Mouse (Mus musculus): ENCODE results near the gene Fgfr2. TPM values are rescaled to one million over a fixed set of nuclear protein-coding genes. Genes with fewer than 3 reads are reported as not detected.

Gene Fgfr2
- polyA plus RNA-seq, 1 experiment from 2014 or later: 121 TPM

DNA sequence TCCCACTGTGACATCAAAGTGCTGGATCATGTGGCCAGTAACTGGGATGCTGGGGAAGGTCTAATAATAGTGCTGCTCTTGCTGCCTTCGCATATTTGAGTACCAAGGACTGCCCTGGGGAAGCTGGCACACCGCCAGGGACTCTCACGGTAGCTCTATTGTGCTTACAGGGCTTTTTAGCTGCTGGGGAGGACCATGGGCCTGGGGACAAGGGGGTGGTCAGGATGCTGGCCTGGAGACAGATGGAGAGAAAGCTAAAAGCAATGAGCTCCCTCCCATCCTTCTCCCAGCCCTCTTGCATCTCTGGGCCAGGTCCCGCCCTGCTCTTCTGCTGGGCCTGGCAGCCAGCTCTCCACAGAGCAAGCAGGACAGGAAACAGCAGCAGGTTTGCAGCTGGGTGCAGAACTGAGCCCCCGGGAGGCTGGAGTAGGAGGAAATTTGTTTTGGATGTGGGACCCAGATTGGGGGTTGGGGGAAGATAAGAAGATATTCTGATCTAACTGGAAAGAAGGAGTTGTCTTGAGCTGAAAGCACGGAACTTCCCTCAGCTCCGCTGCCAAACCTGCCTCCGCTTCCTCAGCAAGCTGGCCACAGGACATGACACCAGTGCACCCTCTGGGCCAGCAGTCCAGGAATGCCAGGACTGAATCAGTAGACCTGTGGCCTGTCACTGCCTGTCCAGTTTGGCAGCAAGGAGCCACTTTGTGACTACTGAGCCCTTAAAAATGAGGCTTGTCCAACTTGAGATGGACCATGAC, 2803.2 kb downstream of the Fgfr2 start:
- WGBS: 43% methylated on average over 8 of the region's 8 CpGs
- H3K9me3 ChIP-seq: no peaks in the 10 kb centered on the region
- H3K36me3 ChIP-seq: no peaks in the 10 kb centered on the region
- no peak overlapping the region for H3K4me2 ChIP-seq (replicated peaks)
- ATAC-seq (ENCODE audit: insufficient number of reproducible peaks, insufficient read depth, low FRiP score, low TSS enrichment): peak; percentile 41; the same call in 1 of the 2 replicates
- H3K4me3 ChIP-seq: no peak overlapping the region
- H3K4me1 ChIP-seq: peaks cover 13% of the 10 kb centered on the region; the same call in 1 of the 2 replicates
- no peaks in the 10 kb centered on the region for H3K27me3 ChIP-seq
- H3K27ac ChIP-seq: peak overlapping the region; percentile 74
- 0 out of 2 replicates have a peak overlapping the region, but pooled peaks have one; percentile 15 for H3K9ac ChIP-seq

DNA sequence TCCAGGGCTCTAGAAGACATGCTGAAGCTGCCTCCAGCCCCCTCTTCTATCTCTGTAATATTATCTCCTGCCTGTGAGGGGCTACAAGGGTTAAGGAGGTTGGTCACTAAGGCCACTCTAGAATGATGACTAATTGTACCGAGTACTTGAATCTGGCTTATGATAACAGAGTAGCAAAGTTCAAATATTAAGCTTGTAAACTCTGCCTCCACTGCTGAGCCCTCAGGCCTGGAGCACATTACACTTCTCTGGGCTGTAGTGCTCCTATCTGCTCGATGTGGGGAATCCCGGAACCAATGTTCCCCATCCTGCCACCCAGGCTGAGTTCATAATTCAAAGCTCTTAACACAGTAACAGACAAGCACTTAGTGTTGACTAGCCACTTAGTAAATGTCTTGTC, 2806.9 kb downstream of the Fgfr2 start:
- no peak for ATAC-seq (ENCODE audit: insufficient number of reproducible peaks, insufficient read depth, low FRiP score, low TSS enrichment)
- Histone ChIP-seq H3K4me1 (peaks cover 9% of the 10 kb centered on the region; the same call in 1 of the 2 replicates), H3K36me3 (no peaks in the 10 kb centered on the region), H3K27ac (no peak overlapping the region), H3K9ac (no peak overlapping the region), H3K9me3 (no peaks in the 10 kb centered on the region), H3K27me3 (no peaks in the 10 kb centered on the region), H3K4me3 (no peak overlapping the region), H3K4me2 (replicated peaks) (no peak overlapping the region)
- WGBS: 75% methylated on average over 3 of the region's 3 CpGs

DNA sequence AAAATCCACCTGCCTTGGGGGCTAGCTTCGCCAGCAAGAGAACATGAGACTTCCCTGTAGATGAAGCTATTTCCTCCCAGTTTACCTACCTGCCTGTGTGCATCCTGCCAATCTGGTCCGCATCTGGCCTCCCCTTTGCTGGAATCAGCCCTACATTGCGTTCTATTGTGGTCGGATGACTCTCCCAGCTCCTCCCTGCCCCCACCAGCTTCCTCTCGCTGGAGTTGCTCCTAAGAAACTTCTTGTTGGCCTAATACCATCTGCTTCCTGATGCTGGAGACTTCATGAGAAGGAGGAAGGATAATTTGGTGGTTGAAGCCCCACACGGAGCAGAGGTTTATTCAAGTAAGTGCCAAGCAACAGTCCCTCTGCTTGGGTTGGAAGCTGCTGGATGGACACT, 2807.9 kb downstream of the Fgfr2 start:
- Histone ChIP-seq H3K36me3 (no peaks in the 10 kb centered on the region), H3K4me2 (replicated peaks) (no peak overlapping the region), H3K9me3 (no peaks in the 10 kb centered on the region), H3K4me3 (no peak overlapping the region), H3K4me1 (peaks cover 7% of the 10 kb centered on the region; the same call in 1 of the 2 replicates), H3K9ac (no peak overlapping the region), H3K27me3 (no peaks in the 10 kb centered on the region), H3K27ac (no peak overlapping the region)
- no peak for ATAC-seq (ENCODE audit: insufficient number of reproducible peaks, insufficient read depth, low FRiP score, low TSS enrichment)
- WGBS: 76% methylated on average over 6 of the region's 6 CpGs

DNA sequence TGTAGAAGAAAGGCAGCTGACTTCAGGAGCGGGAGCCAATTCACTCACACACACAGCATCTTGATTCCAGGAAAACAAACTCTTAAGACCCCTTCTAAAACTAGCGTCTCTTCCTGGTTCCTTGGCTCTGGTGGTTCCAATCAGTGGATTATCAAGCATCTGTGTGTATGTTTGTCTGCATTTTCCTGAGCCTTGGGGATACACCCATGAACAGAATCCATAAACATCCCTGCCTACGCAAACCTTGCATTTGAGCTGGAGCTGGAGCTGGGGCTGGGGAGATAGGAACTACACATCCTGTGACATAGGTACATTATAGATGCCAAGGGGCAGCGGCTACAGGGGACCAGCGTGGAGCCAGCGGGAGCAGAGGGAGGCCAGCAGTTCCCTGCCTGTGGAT, 2808.5 kb downstream of the Fgfr2 start:
- Histone ChIP-seq H3K9ac (no peak overlapping the region), H3K4me3 (no peak overlapping the region), H3K27ac (no peak overlapping the region), H3K27me3 (no peaks in the 10 kb centered on the region), H3K4me1 (peaks cover 2% of the 10 kb centered on the region; the same call in 1 of the 2 replicates), H3K4me2 (replicated peaks) (no peak overlapping the region), H3K36me3 (no peaks in the 10 kb centered on the region), H3K9me3 (no peaks in the 10 kb centered on the region)
- no peak for ATAC-seq (ENCODE audit: insufficient number of reproducible peaks, insufficient read depth, low FRiP score, low TSS enrichment)
- 90% methylated on average over 6 of the region's 6 CpGs for WGBS

DNA sequence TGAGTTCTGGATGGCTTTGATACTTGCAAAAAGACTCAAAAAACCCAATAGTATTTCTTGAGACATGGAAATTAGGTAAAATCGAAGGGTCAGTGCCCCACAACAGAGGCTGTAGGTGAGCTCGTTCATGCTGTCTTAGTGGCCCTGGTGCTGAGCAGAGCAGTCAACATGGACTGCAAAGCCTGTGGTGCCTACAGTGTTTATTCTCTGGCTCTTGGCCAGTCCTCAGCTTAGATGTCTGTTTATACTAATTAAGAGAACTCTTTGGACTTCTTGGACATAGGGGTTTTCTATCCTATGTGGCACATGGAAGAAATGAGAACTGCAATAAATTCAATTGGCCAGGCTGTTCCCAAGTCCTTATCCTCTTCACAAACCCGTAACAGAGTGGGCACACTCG, 2811.8 kb downstream of the Fgfr2 start:
- Histone ChIP-seq H3K9me3 (no peaks in the 10 kb centered on the region), H3K36me3 (no peaks in the 10 kb centered on the region), H3K9ac (no peak overlapping the region), H3K4me1 (no peaks in the 10 kb centered on the region), H3K4me3 (no peak overlapping the region), H3K27ac (no peak overlapping the region), H3K27me3 (no peaks in the 10 kb centered on the region), H3K4me2 (replicated peaks) (no peak overlapping the region)
- ATAC-seq (ENCODE audit: insufficient number of reproducible peaks, insufficient read depth, low FRiP score, low TSS enrichment): no peak
- WGBS: 84% methylated on average over 4 of the region's 4 CpGs

DNA sequence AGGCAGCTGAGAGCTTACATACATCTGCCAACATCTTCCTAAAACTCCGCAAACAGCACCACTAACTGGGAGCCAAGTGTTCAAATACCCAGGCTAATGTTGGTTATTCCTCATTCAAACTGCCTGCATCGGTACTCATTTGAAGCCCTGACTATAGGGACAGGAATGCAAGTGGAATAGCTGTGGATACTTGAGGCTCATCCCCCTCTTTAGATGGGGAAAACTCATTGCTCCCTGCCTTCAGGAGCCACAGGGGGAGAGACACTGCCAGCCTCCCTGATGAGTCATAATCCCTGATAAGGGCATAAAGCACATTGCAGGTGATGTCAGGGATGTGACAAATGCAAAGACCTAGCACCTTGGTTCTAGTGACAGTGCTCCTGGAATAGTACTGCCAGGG, 2814.0 kb downstream of the Fgfr2 start:
- H3K4me3 ChIP-seq: no peak overlapping the region
- no peaks in the 10 kb centered on the region for H3K27me3 ChIP-seq
- ATAC-seq (ENCODE audit: insufficient number of reproducible peaks, insufficient read depth, low FRiP score, low TSS enrichment): no peak
- WGBS: 80% methylated on average over 2 of the region's 2 CpGs
- no peak overlapping the region for H3K9ac ChIP-seq
- H3K27ac ChIP-seq: no peak overlapping the region
- no peaks in the 10 kb centered on the region for H3K4me1 ChIP-seq
- H3K4me2 ChIP-seq (replicated peaks): no peak overlapping the region
- no peaks in the 10 kb centered on the region for H3K9me3 ChIP-seq
- H3K36me3 ChIP-seq: no peaks in the 10 kb centered on the region

DNA sequence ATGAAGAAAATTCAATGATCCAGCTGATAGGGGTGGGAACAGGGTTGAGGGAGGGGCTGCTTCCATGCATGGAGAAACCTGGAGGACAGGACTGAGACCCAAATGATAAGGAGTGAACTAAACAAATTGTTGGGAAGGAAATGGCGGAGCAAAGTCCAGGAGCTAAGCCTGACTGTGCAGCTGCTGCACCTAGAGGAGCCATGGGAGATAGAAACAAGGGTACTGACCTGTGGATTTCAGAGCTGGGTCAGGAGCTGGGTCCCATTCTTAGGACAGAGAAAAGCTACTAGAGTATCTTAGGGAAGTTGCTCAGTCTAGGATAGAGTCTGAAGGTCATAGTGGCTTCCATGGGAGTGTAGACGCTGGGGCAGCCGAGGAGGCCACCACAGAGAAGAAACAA, 2816.1 kb downstream of the Fgfr2 start:
- Histone ChIP-seq H3K4me2 (replicated peaks) (no peak overlapping the region), H3K4me1 (0 out of 2 replicates have a peak, but pooled peaks cover 3% of the 10 kb centered on the region), H3K36me3 (no peaks in the 10 kb centered on the region), H3K4me3 (no peak overlapping the region), H3K27ac (no peak overlapping the region), H3K9me3 (no peaks in the 10 kb centered on the region), H3K9ac (no peak overlapping the region), H3K27me3 (no peaks in the 10 kb centered on the region)
- 91% methylated on average over 3 of the region's 3 CpGs for WGBS
- ATAC-seq (ENCODE audit: insufficient number of reproducible peaks, insufficient read depth, low FRiP score, low TSS enrichment): no peak

DNA sequence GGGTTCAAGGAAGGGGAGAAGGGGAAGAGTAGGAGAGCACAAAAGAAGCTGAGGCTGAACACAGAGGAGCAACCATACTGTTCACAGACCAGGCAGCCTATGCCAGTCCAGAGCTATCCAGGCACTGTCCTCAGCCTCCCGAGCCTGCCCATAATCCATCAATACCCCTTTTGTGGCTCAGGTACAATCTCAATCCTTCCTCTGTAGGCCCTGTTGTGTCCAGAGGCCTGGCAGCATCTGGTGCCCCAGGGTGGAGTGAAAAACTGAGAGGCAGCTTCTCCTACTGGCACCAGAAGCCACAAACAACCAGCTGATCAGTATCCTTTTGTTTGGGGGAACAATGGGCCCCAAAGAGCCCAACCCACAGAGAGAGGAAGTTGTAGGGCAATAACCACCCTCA, 2818.5 kb downstream of the Fgfr2 start:
- no peaks in the 10 kb centered on the region for H3K36me3 ChIP-seq
- 70% methylated on average over 1 of the region's 1 CpGs for WGBS
- no peak overlapping the region for H3K9ac ChIP-seq
- no peaks in the 10 kb centered on the region for H3K27me3 ChIP-seq
- H3K9me3 ChIP-seq: no peaks in the 10 kb centered on the region
- peaks cover 3% of the 10 kb centered on the region; the same call in 1 of the 2 replicates for H3K4me1 ChIP-seq
- no peak overlapping the region for H3K4me2 ChIP-seq (replicated peaks)
- no peak for ATAC-seq (ENCODE audit: insufficient number of reproducible peaks, insufficient read depth, low FRiP score, low TSS enrichment)
- H3K4me3 ChIP-seq: no peak overlapping the region
- H3K27ac ChIP-seq: no peak overlapping the region

DNA sequence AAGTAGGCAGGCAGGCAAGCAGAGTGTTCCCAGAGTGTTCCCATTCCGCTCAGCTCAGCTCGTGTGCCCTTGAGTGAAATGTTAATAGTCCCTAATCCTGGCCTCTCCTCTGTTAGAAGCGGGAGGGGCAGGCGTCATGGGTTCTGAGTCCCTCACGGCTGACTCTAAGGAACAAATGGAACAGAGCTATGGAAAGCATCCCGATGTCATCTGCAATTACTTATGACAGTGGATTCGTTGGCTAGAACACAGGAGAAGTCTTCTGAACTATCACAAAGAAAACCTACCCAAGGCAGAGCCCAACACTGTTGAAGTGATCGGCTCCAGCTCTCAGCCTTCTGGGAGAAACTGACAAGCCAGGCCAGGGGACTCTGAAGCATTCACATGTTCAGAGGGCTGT, 2819.7 kb downstream of the Fgfr2 start:
- no peaks in the 10 kb centered on the region for H3K27me3 ChIP-seq
- H3K36me3 ChIP-seq: no peaks in the 10 kb centered on the region
- no peak overlapping the region for H3K4me2 ChIP-seq (replicated peaks)
- WGBS: 46% methylated on average over 8 of the region's 8 CpGs
- peaks cover 14% of the 10 kb centered on the region for H3K4me1 ChIP-seq
- H3K9ac ChIP-seq: no peak overlapping the region
- ATAC-seq (ENCODE audit: insufficient number of reproducible peaks, insufficient read depth, low FRiP score, low TSS enrichment): no peak
- no peak overlapping the region for H3K27ac ChIP-seq
- H3K4me3 ChIP-seq: no peak overlapping the region
- H3K9me3 ChIP-seq: no peaks in the 10 kb centered on the region

DNA sequence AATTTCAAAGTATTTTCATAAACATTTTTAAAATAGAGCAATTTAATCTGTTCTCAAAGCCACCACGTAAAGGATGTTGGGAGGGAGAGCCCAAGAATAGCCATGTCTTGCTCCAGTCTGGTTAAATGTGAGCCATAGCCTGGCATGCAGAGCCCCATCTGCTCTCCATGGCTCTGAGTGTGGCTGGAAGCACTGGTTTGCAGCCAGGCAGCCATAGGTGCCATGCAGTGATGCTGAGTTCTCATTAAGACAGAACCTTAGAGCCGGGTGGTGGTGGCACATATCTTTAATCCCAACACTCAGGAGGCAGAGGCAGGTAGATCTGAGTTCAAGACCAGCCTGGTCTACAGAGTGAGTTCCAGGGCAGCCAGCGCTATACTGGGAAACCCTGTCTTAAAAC, 2822.5 kb downstream of the Fgfr2 start:
- Histone ChIP-seq H3K27ac (no peak overlapping the region), H3K9me3 (no peaks in the 10 kb centered on the region), H3K36me3 (no peaks in the 10 kb centered on the region), H3K9ac (no peak overlapping the region), H3K4me3 (no peak overlapping the region), H3K4me2 (replicated peaks) (no peak overlapping the region), H3K4me1 (peaks cover 14% of the 10 kb centered on the region), H3K27me3 (no peaks in the 10 kb centered on the region)
- no peak for ATAC-seq (ENCODE audit: insufficient number of reproducible peaks, insufficient read depth, low FRiP score, low TSS enrichment)
- WGBS: 94% methylated on average over 3 of the region's 3 CpGs

DNA sequence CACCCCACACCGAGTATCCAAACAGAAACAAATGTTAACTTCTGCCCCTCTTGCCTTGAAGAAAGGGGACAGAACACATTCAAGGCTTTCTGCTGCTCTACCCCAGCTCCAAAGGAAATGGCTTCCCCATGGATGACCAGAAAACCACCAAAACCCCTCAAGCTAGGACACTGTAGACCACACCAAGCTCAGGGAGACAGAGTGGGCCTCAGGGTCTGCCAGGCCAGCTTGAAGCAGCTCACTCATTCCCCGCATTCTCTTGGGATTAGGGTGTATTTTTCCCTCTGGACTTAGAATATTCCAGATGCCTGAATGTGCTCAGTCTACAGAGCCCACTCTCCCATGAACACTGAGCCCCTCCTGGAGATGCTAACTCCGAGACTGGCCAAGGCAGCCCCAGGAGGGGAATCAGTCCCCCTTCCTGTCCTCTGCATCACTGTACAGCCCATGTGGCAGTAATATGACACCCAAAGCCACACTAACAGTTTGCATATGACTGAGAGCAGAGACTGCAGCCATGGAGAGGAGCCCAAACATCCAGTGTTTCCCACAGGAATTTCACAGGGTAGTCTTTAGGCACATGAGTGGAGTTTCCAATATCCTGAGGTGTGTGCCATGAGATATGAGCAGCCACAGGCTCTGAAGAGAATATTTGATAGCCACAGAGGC, 2824.1 kb downstream of the Fgfr2 start:
- no peak overlapping the region for H3K4me3 ChIP-seq
- no peaks in the 10 kb centered on the region for H3K36me3 ChIP-seq
- peaks cover 14% of the 10 kb centered on the region for H3K4me1 ChIP-seq
- no peak overlapping the region for H3K9ac ChIP-seq
- no peak overlapping the region for H3K4me2 ChIP-seq (replicated peaks)
- ATAC-seq (ENCODE audit: insufficient number of reproducible peaks, insufficient read depth, low FRiP score, low TSS enrichment): peak; percentile 70
- H3K27ac ChIP-seq: peak overlapping the region; percentile 80
- 43% methylated on average over 3 of the region's 3 CpGs for WGBS
- no peaks in the 10 kb centered on the region for H3K9me3 ChIP-seq
- no peaks in the 10 kb centered on the region for H3K27me3 ChIP-seq

DNA sequence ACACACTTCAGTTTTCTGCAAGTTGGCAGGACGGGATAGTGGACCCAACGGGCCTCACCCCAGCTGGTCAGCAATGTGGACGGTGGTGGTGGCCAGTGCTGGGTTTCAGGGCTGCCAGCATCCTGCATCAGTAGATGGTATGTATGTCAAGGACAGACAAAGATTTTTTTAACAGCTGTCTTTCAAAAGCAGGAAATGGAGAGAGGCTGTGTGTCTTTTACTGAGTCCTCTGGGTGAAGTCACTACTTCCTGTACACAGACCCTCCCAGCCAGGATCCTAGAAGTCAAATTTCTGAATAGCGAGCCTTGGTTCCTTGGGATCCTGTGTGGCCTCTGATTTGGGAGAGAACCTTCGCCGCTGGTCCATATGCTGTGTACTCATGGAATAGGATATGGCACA, 2832.0 kb downstream of the Fgfr2 start:
- no peaks in the 10 kb centered on the region for H3K36me3 ChIP-seq
- peak overlapping the region; percentile 69; the same call in 1 of the 2 replicates for H3K27ac ChIP-seq
- no peak overlapping the region for H3K9ac ChIP-seq
- H3K4me3 ChIP-seq: no peak overlapping the region
- 73% methylated on average over 6 of the region's 6 CpGs for WGBS
- H3K4me2 ChIP-seq (replicated peaks): no peak overlapping the region
- ATAC-seq (ENCODE audit: insufficient number of reproducible peaks, insufficient read depth, low FRiP score, low TSS enrichment): no peak
- H3K4me1 ChIP-seq: peaks cover 40% of the 10 kb centered on the region
- H3K27me3 ChIP-seq: no peaks in the 10 kb centered on the region
- H3K9me3 ChIP-seq: no peaks in the 10 kb centered on the region

Measured in embryonic facial prominence, embryonic 12.5 days (tissue).